Mouse (Mus musculus) monocyte, adult 2 months (primary cell): ENCODE measurements around the gene Slc35d2.
"Not testable (repeated sequence)": the region's sequence is repeated elsewhere in the genome, so short reads cannot be mapped to it uniquely, and the experiment has no call there.

Source experiments
- DNase-seq, 2 experiments: peaks; one replicate each; pipeline ENCODE4 v3.0.0; 2022; ENCODE audit warnings: low spot score in 2 of 2, low read depth in 1 of 2

Gene Slc35d2

GRCm38 (mm10) chr13:64060935-64061506 is 68.1 kb downstream of the Slc35d2 start:
- no peak for DNase-seq

- no peak for DNase-seq
These were observed 75.2 kb downstream of the Slc35d2 start for GRCm38 (mm10) chr13:64053959-64054358.

GRCm38 (mm10) chr13:64052281-64052680 is 76.9 kb downstream of the Slc35d2 start:
- not testable (repeated sequence) for DNase-seq

GRCm38 (mm10) chr13:64050895-64051294 is 78.3 kb downstream of the Slc35d2 start:
- no peak for DNase-seq

- no peak for DNase-seq
These were observed 79.6 kb downstream of the Slc35d2 start for GRCm38 (mm10) chr13:64049535-64049934.

- DNase-seq = no peak
These were observed 80.7 kb downstream of the Slc35d2 start for GRCm38 (mm10) chr13:64048467-64048866.
